Mouse (Mus musculus): ENCODE results near the gene Dab1.
A peak's percentile ranks its signal among the peaks of the same experiment; 100 is the strongest.

Gene Dab1

GRCm38 (mm10) chr4:104404099-104404498 is 784.9 kb downstream of the Dab1 start:
- DNase-seq: no peak

DNA sequence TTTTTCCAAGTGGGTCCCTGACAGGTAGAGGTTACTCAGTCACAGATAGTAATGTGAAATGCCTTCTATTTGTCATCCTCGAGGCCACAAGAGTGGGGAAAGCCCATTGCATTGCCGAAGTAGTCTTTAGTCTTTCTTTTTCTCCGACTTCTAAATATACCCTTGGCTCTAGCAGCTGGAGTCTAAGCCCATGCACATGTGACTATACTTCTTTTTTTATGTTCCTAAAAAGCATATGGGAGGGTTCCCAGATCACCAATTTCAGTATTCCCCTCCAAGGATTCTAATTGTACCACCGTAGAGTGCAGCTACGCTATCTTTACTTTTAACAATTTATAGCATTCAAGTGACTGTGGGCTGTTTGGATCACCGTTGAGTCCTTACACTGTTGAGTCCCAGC is 791.8 kb downstream of the Dab1 start:
- DNase-seq: no peak

- no peak for DNase-seq
Observed at GRCm38 (mm10) chr4:104415482-104415881, 796.3 kb downstream of the Dab1 start.

GRCm38 (mm10) chr4:104418354-104418753 is 799.2 kb downstream of the Dab1 start:
- no peak for DNase-seq

- DNase-seq: no peak
Observed at GRCm38 (mm10) chr4:104420983-104421680, 802.0 kb downstream of the Dab1 start.

- DNase-seq: no peak
Observed at GRCm38 (mm10) chr4:104429127-104429526, 810.0 kb downstream of the Dab1 start.

DNA sequence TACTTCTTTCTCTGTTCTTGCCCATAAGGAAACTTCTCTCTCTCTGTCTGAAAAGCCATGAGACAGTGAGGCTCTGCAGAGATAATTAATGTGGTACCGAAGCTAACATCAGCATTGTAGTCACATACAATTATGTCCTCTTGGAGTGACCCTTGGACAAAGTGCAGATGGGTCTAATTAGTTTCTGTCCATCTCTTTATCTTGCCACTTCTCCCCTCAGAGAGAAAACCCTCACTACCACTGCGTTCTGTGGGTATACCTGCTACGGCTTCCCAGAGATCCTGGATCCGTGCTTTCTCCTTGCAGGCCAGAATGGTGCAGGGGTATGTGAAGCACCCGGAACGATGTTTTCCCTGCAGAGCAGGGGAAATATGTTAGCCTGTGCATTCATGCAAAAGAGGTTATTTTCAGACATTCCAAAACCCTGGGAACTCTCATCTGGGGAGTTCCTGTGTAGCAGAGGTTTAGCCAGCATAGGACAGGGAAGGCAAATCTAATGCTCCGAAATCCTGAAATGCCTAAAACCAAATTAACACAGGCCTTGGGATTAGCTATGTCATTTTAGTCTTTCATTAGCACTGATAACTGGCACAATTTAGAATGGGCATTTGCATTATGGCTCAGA is 812.2 kb downstream of the Dab1 start:
- DNase-seq: no peak

- no peak for DNase-seq
Observed at GRCm38 (mm10) chr4:104432150-104432549, 813.0 kb downstream of the Dab1 start.

DNA sequence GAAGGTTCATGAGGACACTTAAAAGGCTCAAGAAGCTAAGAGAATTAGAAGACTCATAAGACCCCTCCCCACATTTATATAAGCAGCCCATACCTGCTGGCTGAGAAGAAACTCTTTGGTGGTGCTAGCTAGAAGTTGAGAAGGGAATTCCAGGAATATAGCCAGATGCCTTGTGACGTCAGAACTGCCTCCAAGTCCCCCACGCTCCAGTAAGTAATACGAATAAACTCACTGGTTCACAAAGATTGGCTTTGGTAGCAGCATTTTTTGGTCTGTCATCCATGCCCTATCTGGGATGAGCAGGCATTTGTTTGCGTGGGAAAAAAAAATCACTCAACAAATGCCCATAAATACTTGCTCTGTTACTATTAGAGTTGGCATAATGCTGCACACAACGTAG is 816.6 kb downstream of the Dab1 start:
- DNase-seq: no peak

DNA sequence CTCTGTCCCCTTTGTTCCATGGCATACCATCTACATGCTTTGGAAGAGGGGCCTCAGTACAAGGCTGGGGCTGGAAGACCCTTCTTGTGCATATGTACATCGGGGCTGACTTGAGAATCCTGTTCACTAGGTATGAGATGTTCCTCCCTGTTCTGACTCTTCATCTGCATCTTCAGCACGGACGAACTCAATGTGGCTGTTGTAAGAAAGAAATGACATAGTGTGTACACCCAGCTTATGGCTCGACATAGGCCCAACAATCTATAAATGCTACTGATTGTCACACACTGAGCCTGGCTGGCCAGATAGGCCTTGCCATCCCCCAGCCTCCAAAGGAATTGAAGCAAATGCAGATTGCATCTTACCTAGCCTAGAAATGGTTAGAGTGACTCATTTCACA is 817.3 kb downstream of the Dab1 start:
- DNase-seq: no peak

DNA sequence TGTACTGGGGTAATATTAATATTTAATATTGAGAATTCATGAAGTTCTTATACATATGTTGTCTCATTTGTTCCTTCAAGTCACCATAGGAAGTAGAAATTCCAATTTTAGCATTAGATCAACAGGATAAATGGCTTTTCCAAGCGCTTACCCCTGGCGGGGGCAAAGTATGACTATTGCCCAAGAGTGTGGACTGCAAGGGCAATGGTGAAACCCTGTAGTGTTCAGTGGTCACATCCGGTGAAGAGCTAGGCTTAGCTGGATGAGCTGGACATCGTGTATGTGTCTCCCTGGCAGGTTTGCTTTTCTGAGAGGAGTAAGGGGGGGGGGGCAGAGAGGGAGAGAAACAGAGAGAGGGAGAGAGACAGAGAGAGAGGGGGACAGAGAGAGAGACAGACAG is 819.6 kb downstream of the Dab1 start:
- DNase-seq: no peak

GRCm38 (mm10) chr4:104439641-104440040 is 820.5 kb downstream of the Dab1 start:
- no peak for DNase-seq

DNA sequence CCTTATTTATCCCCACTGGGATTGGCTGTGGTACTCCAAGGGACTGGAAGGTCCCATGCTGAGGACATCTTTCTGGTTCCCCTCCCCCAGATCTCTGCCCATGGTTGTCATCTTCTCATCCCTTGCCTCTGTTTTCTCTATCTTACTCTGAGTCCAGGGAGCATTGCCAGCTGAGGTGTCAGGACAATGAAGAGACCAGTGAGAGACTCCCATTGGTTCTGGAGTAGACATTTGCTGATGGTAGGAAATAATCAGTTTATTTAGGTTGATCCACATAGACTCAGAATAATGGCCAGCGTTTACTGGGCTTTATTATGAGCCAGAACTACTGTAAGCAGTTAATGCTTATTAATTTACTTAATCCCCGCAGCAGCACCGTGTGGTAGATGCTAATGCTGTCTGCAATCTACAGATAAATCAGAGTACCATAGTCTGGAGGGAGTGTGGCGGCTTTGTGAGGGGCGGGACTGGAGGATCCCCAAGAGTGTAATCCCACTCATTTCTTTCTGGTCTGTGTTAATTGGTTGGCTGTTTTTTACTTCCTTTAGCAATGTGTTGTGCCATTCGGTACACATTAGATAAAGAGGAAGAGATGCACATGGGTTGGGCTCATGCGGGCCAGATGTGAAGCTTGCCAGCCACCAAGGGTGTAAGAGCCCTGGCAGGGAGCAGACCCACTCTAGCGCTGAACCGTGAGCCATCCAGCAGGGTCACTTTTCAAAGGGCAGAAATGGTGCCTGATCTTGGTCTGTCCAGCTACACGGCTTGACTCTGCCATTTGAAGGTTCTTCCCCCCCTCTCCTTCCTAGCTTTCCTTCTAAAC is 824.0 kb downstream of the Dab1 start:
- DNase-seq: no peak

DNA sequence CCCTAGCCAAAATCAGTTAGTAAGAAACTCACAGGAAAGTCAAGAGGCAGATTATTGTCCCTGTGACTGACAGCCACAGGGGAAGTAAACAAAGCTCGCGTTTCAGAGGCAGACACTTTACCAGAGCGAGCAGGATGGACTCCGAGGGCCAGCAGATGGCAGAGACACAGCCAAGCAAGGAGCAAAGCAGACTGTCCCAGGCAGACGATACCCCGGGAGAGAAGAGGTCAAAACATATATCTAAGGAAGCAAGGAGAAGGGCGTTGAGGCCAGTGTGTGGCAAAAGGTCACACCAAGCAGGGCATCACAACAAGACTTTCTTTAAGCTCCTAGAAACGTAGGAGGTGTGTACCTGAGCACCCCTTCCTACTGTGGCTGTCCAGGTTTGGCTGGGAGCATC is 824.6 kb downstream of the Dab1 start:
- DNase-seq: no peak

DNA sequence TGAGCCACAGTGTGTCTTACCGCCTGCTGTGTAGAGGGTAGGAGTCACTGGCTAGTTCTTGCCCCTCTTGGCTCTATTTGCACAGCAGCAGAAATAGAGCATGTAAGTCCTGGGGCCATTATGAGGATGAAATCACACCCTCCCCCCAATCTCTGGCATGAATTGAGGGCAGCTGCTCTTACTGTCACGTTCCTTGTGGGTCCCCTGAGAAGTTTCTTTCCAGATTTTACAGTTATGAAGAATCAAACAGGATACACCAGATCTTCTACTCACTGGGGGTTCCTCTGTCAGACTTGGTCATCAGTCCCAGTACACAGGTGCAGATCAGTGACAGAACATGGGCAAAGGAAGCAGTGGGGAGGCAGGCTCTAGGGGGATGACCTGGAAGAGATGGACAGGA is 825.8 kb downstream of the Dab1 start:
- DNase-seq: no peak

DNA sequence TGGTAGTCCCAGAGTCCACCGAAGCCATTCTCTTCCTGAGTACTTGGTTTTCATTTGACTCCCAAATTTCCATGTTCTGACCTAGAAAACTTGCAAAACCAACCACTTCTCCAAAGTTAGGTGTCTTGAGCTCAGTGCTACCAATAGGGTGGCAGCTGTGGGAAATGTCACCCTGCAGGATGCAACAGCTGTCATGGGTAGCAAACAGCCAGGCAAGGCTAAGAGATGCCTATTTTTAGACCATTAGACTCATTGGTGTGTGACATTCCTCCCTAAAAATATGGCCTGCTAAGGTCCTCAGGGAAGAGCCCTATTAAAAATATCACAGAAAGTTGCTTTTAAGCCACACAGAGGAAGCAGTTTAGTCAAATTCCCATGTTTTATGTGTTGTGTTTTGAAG is 829.0 kb downstream of the Dab1 start:
- no peak for DNase-seq

GRCm38 (mm10) chr4:104450645-104451044 is 831.5 kb downstream of the Dab1 start:
- no peak for DNase-seq

DNA sequence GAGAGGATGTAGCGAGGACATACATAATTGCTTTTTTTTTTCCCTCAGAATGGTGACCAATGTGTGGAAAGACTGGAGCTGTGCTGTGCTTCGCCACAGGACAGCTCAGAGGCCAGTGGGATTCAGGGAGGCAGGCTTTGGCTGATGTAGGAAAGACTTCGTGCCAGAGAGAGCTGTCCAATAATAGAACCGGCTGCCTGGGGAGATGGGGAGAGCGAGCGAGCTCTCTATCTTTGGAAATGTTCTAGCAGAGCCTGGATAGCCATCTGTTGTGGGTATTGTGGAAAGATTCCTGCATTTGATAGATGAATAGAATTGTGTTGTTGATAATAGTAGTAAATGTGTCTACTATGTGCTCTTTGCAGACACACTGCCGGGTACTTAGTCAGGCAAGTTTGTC is 833.4 kb downstream of the Dab1 start:
- DNase-seq: no peak

GRCm38 (mm10) chr4:104455151-104455550 is 836.0 kb downstream of the Dab1 start:
- no peak for DNase-seq

- no peak for DNase-seq
Observed at GRCm38 (mm10) chr4:104455760-104456159, 836.6 kb downstream of the Dab1 start.

- DNase-seq: peak; percentile 7
Observed at GRCm38 (mm10) chr4:104456173-104456873, 837.2 kb downstream of the Dab1 start.

- no peak for DNase-seq
Observed at GRCm38 (mm10) chr4:104458726-104459125, 839.6 kb downstream of the Dab1 start.
